ENCODE assay signal across 25 mouse cellular contexts in the genomic region with DNA sequence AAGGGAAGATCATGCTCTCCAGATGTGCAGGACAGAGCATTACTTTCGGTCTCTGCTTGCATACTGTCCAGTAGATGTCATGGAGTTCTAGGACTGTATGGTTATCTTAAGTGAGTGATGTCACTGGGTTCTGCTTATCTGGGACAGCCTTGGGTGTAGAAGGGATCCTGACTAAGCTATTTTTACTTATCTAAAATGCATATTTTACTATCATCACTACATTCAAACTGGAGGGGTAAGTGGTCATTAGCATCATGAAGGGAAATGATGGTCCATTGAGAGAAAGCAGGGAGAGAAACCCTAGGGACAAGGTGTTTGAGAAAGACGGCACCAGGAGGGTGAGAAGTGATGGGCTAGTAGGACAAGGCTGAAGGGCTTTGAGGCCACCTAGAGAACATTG. TPM values are rescaled to one million over a fixed set of nuclear protein-coding genes. Genes with fewer than 3 reads are reported as not detected.
DNase-seq lines count a peak whose midpoint lies in the region; ATAC-seq lines count a peak whose summit lies in the region.
"Had no signal": no experiment of that assay in that cellular context is flagged by ENCODE, and none has a peak within 500 bp of the region (broad histone marks: within the 10 kb centered on the region; RNA-seq: fewer than 3 reads in every experiment).

No protein-coding gene starts in this region.

- peak overlapping the region; percentile 99 for H3K27ac ChIP-seq in liver, embryonic 16.5 days (ENCODE audit: low read length)
- H3K27ac ChIP-seq: hindbrain, embryonic 15.5 days; intestine, embryonic 15.5 days; limb, embryonic 12.5 days; macrophage; midbrain, embryonic 15.5 days had no signal

- peaks cover 33% of the 10 kb centered on the region for H3K4me1 ChIP-seq in megakaryocyte, embryonic 14.5 days
- H3K4me1 ChIP-seq in liver, embryonic 16.5 days (ENCODE audit: control insufficient read depth, low read depth, low read length), result peaks cover 27% of the 10 kb centered on the region

- 26% methylated on average over 2 of the region's 2 CpGs for WGBS in liver, embryonic 16.5 days (ENCODE audit: insufficient replicate concordance)

- ATAC-seq in megakaryocyte, adult 5-6 weeks (ENCODE audit: poor library complexity, severe bottlenecking), result no peak
- peak; percentile 80 for ATAC-seq in erythroid progenitor cell, adult 5-6 weeks (replicated peaks; ENCODE audit: low FRiP score, poor library complexity, severe bottlenecking)
- peak; percentile 82 for ATAC-seq in liver, embryonic 16.5 days (ENCODE audit: low read depth)
- ATAC-seq: forebrain, embryonic 14.5 days; intestine, embryonic 15.5 days; midbrain, embryonic 15.5 days had no signal

- H3K4me3 ChIP-seq in megakaryocyte, embryonic 14.5 days (replicated peaks), result peak overlapping the region; percentile 43
- peak overlapping the region; percentile 60 for H3K4me3 ChIP-seq in liver, embryonic 16.5 days (ENCODE audit: low read depth, low read length)
- H3K4me3 ChIP-seq: hindbrain, embryonic 15.5 days; intestine, embryonic 15.5 days; limb, embryonic 12.5 days; midbrain, embryonic 15.5 days; myocyte had no signal

- no peaks in the 10 kb centered on the region for H3K27me3 ChIP-seq in megakaryocyte, embryonic 14.5 days (replicated peaks)
- H3K27me3 ChIP-seq in liver, embryonic 16.5 days (ENCODE audit: control insufficient read depth, insufficient read depth, low read depth, low read length), result no peaks in the 10 kb centered on the region
- H3K27me3 ChIP-seq: hindbrain, embryonic 15.5 days; intestine, embryonic 15.5 days; limb, embryonic 12.5 days; midbrain, embryonic 15.5 days had no signal

- intact Hi-C loops in left cerebral cortex, postnatal 36 days (cut with DNase I), result no loop called here

- H3K9me3 ChIP-seq in megakaryocyte, embryonic 14.5 days, result peaks cover 3% of the 10 kb centered on the region; the same call in 1 of the 2 replicates
- H3K9me3 ChIP-seq in liver, embryonic 16.5 days (replicated peaks; ENCODE audit: control insufficient read depth, low read length), result no peaks in the 10 kb centered on the region
- H3K9me3 ChIP-seq: hindbrain, embryonic 15.5 days; intestine, embryonic 15.5 days; midbrain, embryonic 15.5 days had no signal

- peak; percentile 80 for DNase-seq in c-Kit-negative CD71-positive TER-119-positive erythroid progenitor cells, embryonic 14.5 days (ENCODE audit: low read depth, low spot score)
- DNase-seq in layer of hippocampus, postnatal 25 days (ENCODE audit: extremely low spot score in 1 of 2, low spot score in 1 of 2), result no peak
- DNase-seq in left cerebral cortex, postnatal 36 days (ENCODE audit: low spot score in 2 of 2), result no peak
- no peak for DNase-seq in gastrocnemius, adult 18-20 months (ENCODE audit: low spot score)
- DNase-seq: adrenal gland, adult 2 months; cerebellum, adult 18-20 months; cerebellum, postnatal 36 days; gastrocnemius, postnatal 25 days; heart, postnatal 4 days; kidney, adult 9 months; kidney, postnatal 25 days; layer of hippocampus, adult 9-11 months; lung, embryonic 14.5 days; thymus, postnatal 36 days had no signal

- peaks cover 8% of the 10 kb centered on the region for H3K36me3 ChIP-seq in megakaryocyte, embryonic 14.5 days (replicated peaks; ENCODE audit: low read length)
- H3K36me3 ChIP-seq in liver, embryonic 16.5 days (ENCODE audit: control insufficient read depth, insufficient read depth), result peaks cover 16% of the 10 kb centered on the region
- H3K36me3 ChIP-seq: intestine, embryonic 15.5 days; midbrain, embryonic 15.5 days had no signal

- H3K4me2 ChIP-seq in liver, embryonic 16.5 days (ENCODE audit: low read depth, low read length), result peak overlapping the region; percentile 66
- H3K4me2 ChIP-seq: hindbrain, embryonic 15.5 days; intestine, embryonic 15.5 days; limb, embryonic 12.5 days; lung, embryonic 14.5 days; midbrain, embryonic 15.5 days had no signal

- H3K9ac ChIP-seq in liver, embryonic 16.5 days (ENCODE audit: low read depth, low read length), result peak overlapping the region; percentile 68
- H3K9ac ChIP-seq: hindbrain, embryonic 15.5 days; intestine, embryonic 15.5 days; limb, embryonic 12.5 days; lung, embryonic 14.5 days; midbrain, embryonic 15.5 days had no signal

RNA-seq across cellular contexts. Expression of gene Cmtr1, which starts 2.1 kb away (rescaled TPM):
- 10.6 and 22.3 TPM in 2 replicates for polyA plus RNA-seq in megakaryocyte, embryonic 14.5 days (2012; ENCODE audit: insufficient read depth, low replicate concordance)
- 31.4 and 43.2 TPM in 2 replicates for total RNA-seq in megakaryocyte, adult 5-6 weeks (2015)
- 242 and 307 TPM in 2 replicates for total RNA-seq in megakaryocyte, adult 5-6 weeks (2017)
- total RNA-seq in erythroid progenitor cell, adult 5-6 weeks (2015; ENCODE audit: low replicate concordance), result 72.1 and 86.9 TPM in 2 replicates
- total RNA-seq in erythroid progenitor cell, adult 5-6 weeks (2017; ENCODE audit: low replicate concordance), result 448 and 477 TPM in 2 replicates
- polyA plus RNA-seq in liver, embryonic 16.5 days (2015; fragmentation: Nextera tagmentation; extraction: Ambion mirVana), result 58.4 and 62.0 TPM in 2 replicates
- total RNA-seq in layer of hippocampus, postnatal 25 days (2021), result 100 to 1,000 TPM; 101 to 109 TPM
- total RNA-seq in left cerebral cortex, postnatal 36 days (2021), result 100 to 1,000 TPM; 112 to 125 TPM
- 10 to 100 TPM; 39.4 to 43.5 TPM for total RNA-seq in gastrocnemius, adult 18-20 months (2021)

RNA-seq across cellular contexts. Expression of gene Gm28043, which starts 43.6 kb away (rescaled TPM):
- not detected in 2 replicates for polyA plus RNA-seq in megakaryocyte, embryonic 14.5 days (2012; ENCODE audit: insufficient read depth, low replicate concordance)
- total RNA-seq in megakaryocyte, adult 5-6 weeks (2015), result 1.7 and 2.1 TPM in 2 replicates
- 9.3 and 11.6 TPM in 2 replicates for total RNA-seq in megakaryocyte, adult 5-6 weeks (2017)
- total RNA-seq in erythroid progenitor cell, adult 5-6 weeks (2015; ENCODE audit: low replicate concordance), result 4.0 and 10.5 TPM in 2 replicates
- total RNA-seq in erythroid progenitor cell, adult 5-6 weeks (2017; ENCODE audit: low replicate concordance), result 29.7 and 39.3 TPM in 2 replicates
- 1.3 TPM in 2 replicates for polyA plus RNA-seq in liver, embryonic 16.5 days (2015; fragmentation: Nextera tagmentation; extraction: Ambion mirVana)
- total RNA-seq in layer of hippocampus, postnatal 25 days (2021), result 1 to 10 TPM; 2.6 to 5.0 TPM
- total RNA-seq in left cerebral cortex, postnatal 36 days (2021), result 1 to 10 TPM; 3.2 to 5.4 TPM
- total RNA-seq in gastrocnemius, adult 18-20 months (2021), result under 1 TPM; 0.66 to 0.71 TPM

RNA-seq across cellular contexts. Expression of gene Rnf8, which starts 43.7 kb away (rescaled TPM):
- polyA plus RNA-seq in megakaryocyte, embryonic 14.5 days (2012; ENCODE audit: insufficient read depth, low replicate concordance), result 7.7 and 8.0 TPM in 2 replicates
- total RNA-seq in megakaryocyte, adult 5-6 weeks (2015), result 17.5 and 24.2 TPM in 2 replicates
- total RNA-seq in megakaryocyte, adult 5-6 weeks (2017), result 28.1 and 31.8 TPM in 2 replicates
- total RNA-seq in erythroid progenitor cell, adult 5-6 weeks (2015; ENCODE audit: low replicate concordance), result 62.0 and 77.1 TPM in 2 replicates
- total RNA-seq in erythroid progenitor cell, adult 5-6 weeks (2017; ENCODE audit: low replicate concordance), result 71.4 and 80.5 TPM in 2 replicates
- polyA plus RNA-seq in liver, embryonic 16.5 days (2015; fragmentation: Nextera tagmentation; extraction: Ambion mirVana), result 30.5 and 33.7 TPM in 2 replicates
- total RNA-seq in layer of hippocampus, postnatal 25 days (2021), result 10 to 100 TPM; 38.4 to 39.7 TPM
- 10 to 100 TPM; 59.2 to 72.7 TPM for total RNA-seq in left cerebral cortex, postnatal 36 days (2021)
- 10 to 100 TPM; 17.4 to 20.1 TPM for total RNA-seq in gastrocnemius, adult 18-20 months (2021)

RNA-seq across cellular contexts. Expression of gene Ccdc167, which starts 58.6 kb away (rescaled TPM):
- polyA plus RNA-seq in megakaryocyte, embryonic 14.5 days (2012; ENCODE audit: insufficient read depth, low replicate concordance), result 1.2 and 9.1 TPM in 2 replicates
- 14.0 and 17.2 TPM in 2 replicates for total RNA-seq in megakaryocyte, adult 5-6 weeks (2015)
- total RNA-seq in megakaryocyte, adult 5-6 weeks (2017), result 8.9 and 11.5 TPM in 2 replicates
- 7.9 and 11.7 TPM in 2 replicates for total RNA-seq in erythroid progenitor cell, adult 5-6 weeks (2015; ENCODE audit: low replicate concordance)
- 7.9 and 9.8 TPM in 2 replicates for total RNA-seq in erythroid progenitor cell, adult 5-6 weeks (2017; ENCODE audit: low replicate concordance)
- 6.8 and 7.3 TPM in 2 replicates for polyA plus RNA-seq in liver, embryonic 16.5 days (2015; fragmentation: Nextera tagmentation; extraction: Ambion mirVana)
- 10 to 100 TPM; 19.9 to 23.6 TPM for total RNA-seq in layer of hippocampus, postnatal 25 days (2021)
- 10 to 100 TPM; 15.3 to 22.4 TPM for total RNA-seq in left cerebral cortex, postnatal 36 days (2021)
- 1 to 10 TPM; 5.9 to 6.3 TPM for total RNA-seq in gastrocnemius, adult 18-20 months (2021)
